Mouse (Mus musculus): ENCODE data around the gene Pus3.

GRCm38 (mm10) chr9:35522821-35523515, 35.4 kb upstream of the Pus3 start:
- TF ChIP-seq TCF3 (IDR thresholded peaks at IDR 0.05; ENCODE audit: insufficient read length, low read depth), result no peak
- TF ChIP-seq E2F4 (IDR thresholded peaks at IDR 0.05; ENCODE audit: insufficient read depth), result no peak
- TF ChIP-seq POLR2A (IDR thresholded peaks at IDR 0.05; ENCODE audit: insufficient read length, low read depth), result no peak
- no peak for TF ChIP-seq MAX (IDR thresholded peaks at IDR 0.05; ENCODE audit: low read depth)
- no peak for TF ChIP-seq POLR2AphosphoS2 (IDR thresholded peaks at IDR 0.05; ENCODE audit: insufficient read length, low read depth)

All from myocyte (in vitro differentiated cells).